Mouse (Mus musculus): ENCODE measurements around the gene Gm42420. TPM values are rescaled to one million over a fixed set of nuclear protein-coding genes. Genes with fewer than 3 reads are reported as not detected.

The Gm42420 gene
- total RNA-seq, 2 experiments from 2014 or later, result 0.79 TPM; not detected in 1

- no peak overlapping the region for H3K4me3 ChIP-seq
- no peak for TF ChIP-seq CTCF (IDR thresholded peaks at IDR 0.05)
- intact Hi-C loops (cut with DNase I), result no loop called here
- no peak for DNase-seq (ENCODE audit: extremely low spot score in 1 of 2, low spot score in 2 of 2)
- no peak overlapping the region for H3K27ac ChIP-seq
Observed at GRCm38 (mm10) chr6:39554888-39555647, 30.5 kb upstream of the Gm42420 start.

- TF ChIP-seq CTCF (IDR thresholded peaks at IDR 0.05), result no peak
- Histone ChIP-seq H3K4me3 (no peak overlapping the region), H3K27ac (no peak overlapping the region)
- intact Hi-C loops (cut with DNase I), result no loop called here
- DNase-seq (ENCODE audit: extremely low spot score in 1 of 2, low spot score in 2 of 2), result no peak
Observed at GRCm38 (mm10) chr6:39555648-39555945, 30.0 kb upstream of the Gm42420 start.

DNA sequence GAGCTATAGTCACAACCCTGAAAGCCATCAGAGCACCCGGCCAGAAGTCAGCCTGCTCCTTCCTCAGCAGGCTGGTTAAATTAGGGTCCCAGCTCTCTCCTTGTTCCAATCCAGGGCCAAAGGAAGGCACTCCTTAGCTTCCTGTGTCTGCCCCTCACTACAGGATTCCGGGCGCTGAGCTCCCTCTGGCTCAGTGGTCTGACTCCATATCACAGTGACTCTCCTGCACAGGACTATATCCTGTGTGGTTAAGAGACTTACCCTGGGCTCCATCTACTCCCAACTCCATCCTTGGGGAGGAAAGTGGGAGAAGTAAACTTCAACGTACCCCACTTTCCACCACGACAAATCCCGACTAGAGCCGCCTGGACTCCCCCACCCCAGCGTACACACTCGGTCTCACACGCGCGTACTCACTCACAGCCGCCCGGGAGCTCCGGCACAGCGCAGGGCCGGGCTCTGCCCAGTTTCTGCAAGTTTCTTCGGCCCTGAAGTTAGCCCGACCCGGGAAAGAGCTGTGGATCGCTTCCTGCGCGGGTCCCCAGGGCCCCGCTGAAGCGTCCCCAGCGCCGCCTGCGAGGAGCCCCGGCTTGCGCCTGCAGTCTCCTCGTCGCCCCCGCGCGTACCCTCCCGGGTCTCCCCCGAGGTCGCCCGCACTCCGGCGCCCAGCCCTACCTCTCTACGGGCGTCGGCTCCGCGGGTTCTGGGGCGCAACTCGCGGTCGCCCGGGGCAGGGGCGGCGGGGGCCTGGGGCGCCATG, 28.5 kb upstream of the Gm42420 start:
- intact Hi-C loops (cut with DNase I), result loop anchor here (1.0 kb wide), 1 partner anchor 42 kb away; no protein-coding TSS in a partner anchor
- Histone ChIP-seq H3K4me3 (peak overlapping the region; percentile 57), H3K27ac (peak overlapping the region; percentile 92)
- TF ChIP-seq CTCF (IDR thresholded peaks at IDR 0.05), result no peak
- peak; percentile 26 to 33 for DNase-seq (ENCODE audit: extremely low spot score in 1 of 2, low spot score in 2 of 2)

- TF ChIP-seq CTCF (IDR thresholded peaks at IDR 0.05), result no peak
- Histone ChIP-seq H3K27ac (peak within 1 kb of the TSS; percentile 92), H3K4me3 (peak within 1 kb of the TSS; percentile 57)
- intact Hi-C loops (cut with DNase I), result loop anchor here (1.0 kb wide), 1 partner anchor 42 kb away; no protein-coding TSS in a partner anchor
- peak; percentile 84 to 89 for DNase-seq (ENCODE audit: extremely low spot score in 1 of 2, low spot score in 2 of 2)
Observed at GRCm38 (mm10) chr6:39557723-39558261, 27.8 kb upstream of the Gm42420 start, which contains the start of gene Dennd2a. TSS of gene Dennd2a (minus strand) at chr6:39557867.

- intact Hi-C loops (cut with DNase I), result no loop called here
- DNase-seq (ENCODE audit: extremely low spot score in 1 of 2, low spot score in 2 of 2), result no peak
- Histone ChIP-seq H3K4me3 (no peak overlapping the region), H3K27ac (no peak overlapping the region)
- no peak for TF ChIP-seq CTCF (IDR thresholded peaks at IDR 0.05)
Observed at GRCm38 (mm10) chr6:39559276-39559939, 26.1 kb upstream of the Gm42420 start.

GRCm38 (mm10) chr6:39562166-39563015, 23.2 kb upstream of the Gm42420 start:
- peak; percentile 88 for TF ChIP-seq CTCF (IDR thresholded peaks at IDR 0.05)
- peak; percentile 83 to 84 for DNase-seq (ENCODE audit: extremely low spot score in 1 of 2, low spot score in 2 of 2)
- Histone ChIP-seq H3K4me3 (no peak overlapping the region), H3K27ac (no peak overlapping the region)
- intact Hi-C loops (cut with DNase I), result loop anchor here (1.0 kb wide), 1 partner anchor 99 kb away; no protein-coding TSS in a partner anchor

DNA sequence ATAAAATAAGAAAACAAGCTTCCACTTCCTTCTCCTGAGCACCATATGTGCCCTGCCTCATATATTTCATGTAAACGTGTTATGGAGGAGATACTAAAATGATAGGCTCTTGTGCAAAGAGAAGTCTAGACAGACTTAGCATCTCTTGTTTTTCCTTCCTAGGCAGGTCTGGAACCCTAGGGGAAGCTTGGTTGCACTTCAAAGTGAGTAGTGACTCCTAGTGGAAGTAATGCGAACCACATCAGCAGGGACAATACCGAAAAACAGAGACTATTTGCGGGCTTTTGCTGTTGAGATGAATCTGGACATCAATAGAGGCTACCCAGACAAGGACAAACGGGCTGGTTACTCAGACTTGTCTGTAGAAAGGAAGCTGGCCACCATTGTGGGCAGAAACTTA, 18.0 kb upstream of the Gm42420 start:
- intact Hi-C loops (cut with DNase I), result no loop called here
- DNase-seq (ENCODE audit: extremely low spot score in 1 of 2, low spot score in 2 of 2), result no peak
- peak; percentile 76 for TF ChIP-seq CTCF (IDR thresholded peaks at IDR 0.05)
- H3K27ac ChIP-seq, result no peak overlapping the region
- no peak overlapping the region for H3K4me3 ChIP-seq

GRCm38 (mm10) chr6:39570426-39570825, 15.1 kb upstream of the Gm42420 start:
- no peak overlapping the region for H3K4me3 ChIP-seq
- TF ChIP-seq CTCF (IDR thresholded peaks at IDR 0.05), result no peak
- H3K27ac ChIP-seq, result no peak overlapping the region
- DNase-seq (ENCODE audit: extremely low spot score in 1 of 2, low spot score in 2 of 2), result no peak
- intact Hi-C loops (cut with DNase I), result no loop called here

DNA sequence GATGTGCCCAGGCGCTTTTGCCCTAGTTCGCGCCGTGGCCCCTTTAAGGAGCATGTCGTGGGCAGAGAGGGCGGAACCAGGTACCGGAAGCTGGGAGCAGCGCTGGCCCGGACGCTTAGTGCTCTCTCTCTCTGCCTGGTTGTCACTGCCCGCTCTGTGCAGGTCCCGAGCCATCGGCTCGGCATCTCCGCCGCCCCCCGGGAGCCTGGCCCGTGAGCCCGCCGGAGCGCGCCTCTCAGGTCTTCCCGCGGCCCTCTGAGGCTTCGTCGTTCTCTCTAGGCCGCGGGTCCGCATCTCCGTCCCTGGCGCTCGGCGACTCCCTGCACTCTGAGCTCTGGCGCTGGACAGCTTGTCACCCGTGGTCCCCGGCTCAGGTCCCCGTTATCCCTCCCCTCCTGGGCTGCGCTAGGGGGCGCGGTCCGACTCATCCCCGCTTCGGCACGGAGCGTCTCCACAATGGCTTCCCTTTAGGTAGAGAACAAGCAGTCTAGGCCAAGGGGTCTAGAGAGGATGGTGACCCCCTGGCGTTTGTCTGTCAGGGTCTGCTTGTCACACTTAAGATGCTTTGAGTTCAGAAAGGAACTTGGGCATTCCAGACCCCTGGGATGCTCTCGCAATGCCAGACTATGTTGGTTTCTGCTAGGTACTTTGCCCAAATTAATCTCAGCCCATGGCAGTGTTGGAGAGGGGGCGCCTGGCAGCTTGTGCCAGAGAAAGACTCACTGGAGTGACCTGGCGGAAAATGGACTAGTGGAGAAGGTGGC, 11.6 kb upstream of the Gm42420 start, which contains the start of gene Adck2:
Gene Adck2, plus strand, starts transcription at position 83 of the 764 bp plus-strand sequence.
- Histone ChIP-seq H3K4me3 (peak within 1 kb of the TSS; percentile 74), H3K27ac (peak within 1 kb of the TSS; percentile 96)
- peak; percentile 33 for TF ChIP-seq CTCF (IDR thresholded peaks at IDR 0.05)
- peak; percentile 76 to 79 for DNase-seq (ENCODE audit: extremely low spot score in 1 of 2, low spot score in 2 of 2)
- intact Hi-C loops (cut with DNase I), result loop anchor here (2.0 kb wide), 1 partner anchor 155 kb away; no protein-coding TSS in a partner anchor

GRCm38 (mm10) chr6:39574555-39574869, 11.0 kb upstream of the Gm42420 start:
- peak overlapping the region; percentile 96 for H3K27ac ChIP-seq
- no peak for DNase-seq (ENCODE audit: extremely low spot score in 1 of 2, low spot score in 2 of 2)

More at GRCm38 (mm10) chr6:39574555-39574869, 11.0 kb upstream of the Gm42420 start:
- peak overlapping the region; percentile 74 for H3K4me3 ChIP-seq
- intact Hi-C loops (cut with DNase I), result no loop called here
- TF ChIP-seq CTCF (IDR thresholded peaks at IDR 0.05), result no peak
